Mouse (Mus musculus) forebrain, embryonic 10.5 days (tissue): ENCODE measurements around the gene Trcg1. TPM values are rescaled to one million over a fixed set of nuclear protein-coding genes. Genes with fewer than 3 reads are reported as not detected.

Source experiments
- DNase-seq: peaks from one replicate; pipeline ENCODE4 v3.0.0-alpha.2; 2017; ENCODE audit warnings: low spot score; ENCODE audit errors: extremely low spot score
- H3K27ac ChIP-seq: fragments of 300-500 bp; sonication (generic); 2 replicates; pipeline ENCODE4 v1.5.1; 2016; ENCODE audit warnings: mild to moderate bottlenecking
- H3K27me3 ChIP-seq: fragments of 300-500 bp; sonication (generic); 2 replicates; pipeline ENCODE4 v1.6.1; 2016; ENCODE audit warnings: mild to moderate bottlenecking; ENCODE audit not compliant: poor library complexity, severe bottlenecking
- H3K36me3 ChIP-seq: fragments of 300-500 bp; sonication (generic); replicated peaks from 2 replicates; pipeline ENCODE4 v1.6.1; 2016; ENCODE audit warnings: mild to moderate bottlenecking, moderate library complexity
- H3K4me1 ChIP-seq: fragments of 300-500 bp; sonication (generic); 2 replicates; pipeline ENCODE4 v1.6.1; 2016
- H3K4me3 ChIP-seq: fragments of 300-500 bp; sonication (generic); 2 replicates; pipeline ENCODE4 v1.5.1; 2016; ENCODE audit warnings: mild to moderate bottlenecking, moderate library complexity
- H3K9me3 ChIP-seq: fragments of 300-500 bp; sonication (generic); 2 replicates; pipeline ENCODE4 v1.6.1; 2016; ENCODE audit warnings: mild to moderate bottlenecking, moderate library complexity
- WGBS: fragments of 180-500 bp; shearing (Covaris S2); methylation state at CpG from one replicate; pipeline ENCODE4 v1.1.7; 2016; 5-methylcytosine and 5-hydroxymethylcytosine counted together
- polyA plus RNA-seq: library from polyadenylated mRNA; unstranded; fragments of >200 nt; fragmentation: Nextera tagmentation; extraction: Ambion mirVana; gene quantifications from 2 replicates; pipeline ENCODE4 v1.2.1, GENCODE M21; 2016

Gene Trcg1
- polyA plus RNA-seq, 1 experiment from 2014 or later: 0.05 TPM

GRCm38 (mm10) chr9:57296277-57296676, 59.9 kb downstream of the Trcg1 start:
- WGBS: 66% methylated on average over 8 of the region's 8 CpGs

GRCm38 (mm10) chr9:57297938-57298337, 61.6 kb downstream of the Trcg1 start:
- no peak overlapping the region for H3K4me3 ChIP-seq
- H3K27ac ChIP-seq: no peak overlapping the region
- peaks cover 5% of the 10 kb centered on the region for H3K4me1 ChIP-seq
- H3K27me3 ChIP-seq: no peaks in the 10 kb centered on the region
- no peak for DNase-seq
- 95% methylated on average over 2 of the region's 2 CpGs for WGBS
- no peaks in the 10 kb centered on the region for H3K9me3 ChIP-seq
- H3K36me3 ChIP-seq: no peaks in the 10 kb centered on the region

More at GRCm38 (mm10) chr9:57296277-57296676, 59.9 kb downstream of the Trcg1 start:
- H3K36me3 ChIP-seq: no peaks in the 10 kb centered on the region
- no peak overlapping the region for H3K27ac ChIP-seq
- DNase-seq: no peak
- H3K27me3 ChIP-seq: no peaks in the 10 kb centered on the region
- no peak overlapping the region for H3K4me3 ChIP-seq
- H3K4me1 ChIP-seq: peaks cover 5% of the 10 kb centered on the region
- H3K9me3 ChIP-seq: no peaks in the 10 kb centered on the region

Other genes with a start within 250 kb of the Trcg1 start
- 17.7 and 20.2 TPM in 2 replicates for gene Ptpn9, start 241.6 kb upstream of the Trcg1 start, polyA plus RNA-seq
- 53.9 and 54.5 TPM in 2 replicates for gene Sin3a, start 164.5 kb upstream of the Trcg1 start, polyA plus RNA-seq
- gene Man2c1, start 105.9 kb upstream of the Trcg1 start, polyA plus RNA-seq: 63.3 and 68.8 TPM in 2 replicates
- gene Neil1, start 88.3 kb upstream of the Trcg1 start, polyA plus RNA-seq: 5.6 and 6.0 TPM in 2 replicates
- 106 and 111 TPM in 2 replicates for gene Commd4, start 78.2 kb upstream of the Trcg1 start, polyA plus RNA-seq
- gene 1700017B05Rik, start 26.1 kb downstream of the Trcg1 start, polyA plus RNA-seq: 14.8 and 15.6 TPM in 2 replicates
- 24.8 and 25.6 TPM in 2 replicates for gene Ppcdc, start 203.6 kb downstream of the Trcg1 start, polyA plus RNA-seq
- 12.9 and 15.5 TPM in 2 replicates for gene Scamp5, start 231.5 kb downstream of the Trcg1 start, polyA plus RNA-seq